Mouse (Mus musculus) left cerebral cortex, adult 8-10 months (tissue): ENCODE data around the gene Smarcc2. TPM values are rescaled to one million over a fixed set of nuclear protein-coding genes. Genes with fewer than 3 reads are reported as not detected.
"Not testable (repeated sequence)": the region's sequence is repeated elsewhere in the genome, so short reads cannot be mapped to it uniquely, and the experiment has no call there.

ENCODE experiments used
- DNase-seq, 2 experiments: peaks; one replicate each; pipeline ENCODE4 v3.0.0; 2022; ENCODE audit warnings: low spot score in 2 of 2
- total RNA-seq, 4 experiments: library from RNA; stranded (reverse); gene quantifications; 2 replicates each; pipeline ENCODE4 v1.2.4; 2022

The Smarcc2 gene
- total RNA-seq, 4 experiments from 2014 or later: 262 to 275 (median 268) TPM

GRCm38 (mm10) chr10:128492633-128493311 is 33.7 kb downstream of the Smarcc2 start:
- peak; percentile 48 to 72 for DNase-seq

DNA sequence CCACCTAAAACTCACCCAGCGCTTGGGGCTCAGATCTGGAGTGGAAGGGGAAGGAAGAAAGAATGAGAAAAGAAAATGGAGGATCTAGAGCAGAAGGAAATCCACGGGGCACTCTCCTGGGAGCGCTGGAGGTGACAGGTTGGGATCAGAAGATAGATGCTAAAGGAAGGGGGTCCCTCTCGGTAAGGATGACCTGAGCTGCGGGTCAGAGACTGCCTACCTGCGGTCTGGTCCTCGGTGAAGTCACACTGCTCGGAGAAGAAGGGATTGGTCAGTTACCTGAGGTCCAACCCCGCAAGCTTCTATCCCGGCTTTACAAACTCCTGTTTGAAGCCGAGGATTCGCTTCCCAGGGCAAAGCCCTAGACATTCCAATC is 34.3 kb downstream of the Smarcc2 start:
- no peak for DNase-seq

- peak; percentile 97 to 98 for DNase-seq
These were observed 34.9 kb downstream of the Smarcc2 start, which contains the start of gene Myl6 for GRCm38 (mm10) chr10:128493695-128494666. Gene Myl6 (minus strand): TSS chr10:128494145.

DNA sequence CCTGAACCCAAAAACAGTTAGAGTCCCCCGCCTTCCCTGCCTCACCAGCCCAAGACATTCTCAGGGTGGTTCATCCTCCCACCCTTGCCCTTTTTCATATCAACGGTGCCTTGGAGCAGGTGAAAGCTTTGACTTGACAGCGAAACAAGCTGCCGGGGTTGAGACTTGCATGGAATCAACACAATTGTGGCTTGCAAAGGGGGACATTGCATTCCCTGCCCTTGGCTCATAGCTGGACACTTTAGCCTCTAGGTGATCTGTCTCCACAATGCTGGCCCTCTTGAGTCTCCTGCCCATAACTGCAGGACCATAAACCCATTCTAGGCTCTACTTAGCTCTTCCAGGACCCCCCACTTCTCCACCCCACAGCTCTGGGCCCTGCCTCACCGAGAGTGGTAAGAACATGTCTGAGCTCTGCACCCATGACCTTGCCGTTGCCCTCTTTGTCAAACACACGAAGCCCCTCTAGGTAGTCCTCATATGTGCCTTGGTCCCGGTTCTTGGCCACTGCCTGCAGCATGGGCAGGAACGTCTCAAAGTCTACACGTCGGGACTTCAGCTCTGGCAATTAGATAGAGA is 35.7 kb downstream of the Smarcc2 start:
- peak in 1 of 2 experiments; percentile 21 for DNase-seq

- no peak for DNase-seq
These were observed 36.2 kb downstream of the Smarcc2 start for GRCm38 (mm10) chr10:128495270-128495669.

DNA sequence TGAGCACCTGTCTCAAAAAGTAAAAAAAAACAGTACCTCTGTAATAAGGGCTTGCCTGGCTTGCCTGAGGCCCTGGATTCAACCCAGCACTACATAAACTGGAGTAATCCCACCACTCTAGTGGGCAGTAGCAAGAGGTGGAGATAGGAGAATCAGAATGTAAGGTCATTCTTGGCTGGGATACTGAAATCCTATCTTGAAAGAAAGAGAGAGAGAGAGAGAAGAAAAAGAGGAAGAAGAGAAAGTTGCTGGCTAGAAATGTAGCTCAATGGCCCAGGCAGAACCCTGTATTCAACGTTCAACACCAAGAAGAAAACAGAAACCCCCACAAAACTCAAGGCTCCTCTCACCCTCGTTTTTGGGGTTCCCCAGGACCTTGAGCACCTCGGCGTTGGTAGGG is 36.9 kb downstream of the Smarcc2 start:
- no peak for DNase-seq

- no peak for DNase-seq
These were observed 37.5 kb downstream of the Smarcc2 start for GRCm38 (mm10) chr10:128496509-128497077.

DNA sequence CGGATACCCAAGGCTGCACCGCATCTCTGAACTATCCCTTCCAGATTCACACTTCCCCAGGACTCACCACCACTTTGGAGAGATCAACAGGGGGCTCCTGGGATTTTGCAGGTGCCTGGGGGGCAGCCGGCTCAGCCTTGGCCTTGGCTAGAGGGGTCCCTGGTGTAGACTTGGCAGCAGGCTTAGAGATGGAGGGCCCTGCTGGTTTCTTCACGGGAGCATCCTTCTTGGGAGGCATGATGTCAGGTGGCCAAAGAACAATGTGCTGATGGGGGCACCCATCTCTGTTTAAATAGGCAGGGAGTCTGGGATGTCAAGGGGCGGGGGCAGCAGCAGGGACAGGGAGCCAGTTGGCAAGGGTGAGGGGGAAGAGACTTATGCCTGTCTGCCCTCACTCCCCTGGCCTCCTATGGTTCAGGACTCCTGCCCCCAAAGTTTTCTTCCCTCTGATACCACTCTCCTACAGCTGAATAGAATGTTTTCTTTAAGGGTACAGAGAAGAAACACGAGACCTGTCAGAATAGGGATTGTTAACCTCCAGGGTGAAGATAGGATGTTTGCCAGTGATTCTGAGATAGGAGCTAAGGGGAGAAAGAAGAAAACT is 38.2 kb downstream of the Smarcc2 start:
- DNase-seq: no peak

DNA sequence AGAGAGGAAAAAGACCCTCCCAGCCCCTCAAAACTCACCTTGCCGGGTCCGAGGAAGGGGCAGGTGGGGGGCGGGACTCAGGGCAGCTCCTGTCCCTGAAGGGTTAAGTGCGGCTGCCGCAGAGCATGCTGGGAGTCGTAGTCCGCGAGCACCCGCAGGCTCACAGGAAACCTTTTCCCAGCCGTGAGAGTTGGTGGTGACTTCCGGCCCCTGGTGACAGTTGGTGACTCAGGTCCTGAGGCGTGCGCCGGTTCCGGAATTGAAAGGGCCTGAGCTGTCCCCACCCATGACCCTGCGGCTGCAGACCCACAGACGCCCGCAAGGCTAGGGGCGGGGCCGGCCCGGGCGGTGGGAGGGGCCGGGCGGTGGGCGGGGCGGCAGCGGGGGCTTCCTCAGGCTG is 39.5 kb downstream of the Smarcc2 start, which contains the start of gene Myl6b:
TSS of gene Myl6b (minus strand) at position 96 of the 400 bp plus-strand sequence.
- DNase-seq: peak; percentile 88 to 97

DNA sequence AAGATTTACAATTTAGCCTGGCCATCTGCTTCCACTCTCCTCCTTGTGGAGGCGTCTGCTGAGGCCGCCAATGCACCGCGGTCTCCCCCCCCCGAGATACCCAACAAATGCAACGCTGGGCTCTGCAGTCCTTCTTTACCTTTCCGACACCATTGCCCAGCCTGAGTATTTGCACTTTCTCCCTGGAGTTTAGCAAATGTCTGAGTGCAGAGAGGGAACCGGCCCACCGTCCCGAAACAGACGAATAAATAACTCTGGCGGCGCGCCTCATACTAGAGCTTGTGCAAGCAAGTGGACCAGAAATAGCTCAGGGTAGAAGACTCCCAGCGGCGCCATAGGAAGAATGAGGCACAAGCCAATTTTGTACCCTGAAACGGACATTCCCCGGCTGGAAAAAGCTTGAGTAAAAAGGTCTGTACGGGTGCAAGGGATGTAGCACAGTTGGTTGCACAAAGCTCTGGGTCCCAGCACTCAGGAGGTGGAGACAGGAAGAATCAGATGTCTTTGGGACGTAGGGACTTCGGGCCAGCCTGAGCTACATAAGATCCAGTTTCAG is 40.1 kb downstream of the Smarcc2 start:
- peak in 1 of 2 experiments; percentile 37 for DNase-seq

- no peak for DNase-seq
These were observed 43.3 kb downstream of the Smarcc2 start for GRCm38 (mm10) chr10:128502341-128502740.

- DNase-seq: no peak
These were observed 44.5 kb downstream of the Smarcc2 start for GRCm38 (mm10) chr10:128503532-128503931.

- no peak for DNase-seq
These were observed 45.0 kb downstream of the Smarcc2 start for GRCm38 (mm10) chr10:128504012-128504411.

DNA sequence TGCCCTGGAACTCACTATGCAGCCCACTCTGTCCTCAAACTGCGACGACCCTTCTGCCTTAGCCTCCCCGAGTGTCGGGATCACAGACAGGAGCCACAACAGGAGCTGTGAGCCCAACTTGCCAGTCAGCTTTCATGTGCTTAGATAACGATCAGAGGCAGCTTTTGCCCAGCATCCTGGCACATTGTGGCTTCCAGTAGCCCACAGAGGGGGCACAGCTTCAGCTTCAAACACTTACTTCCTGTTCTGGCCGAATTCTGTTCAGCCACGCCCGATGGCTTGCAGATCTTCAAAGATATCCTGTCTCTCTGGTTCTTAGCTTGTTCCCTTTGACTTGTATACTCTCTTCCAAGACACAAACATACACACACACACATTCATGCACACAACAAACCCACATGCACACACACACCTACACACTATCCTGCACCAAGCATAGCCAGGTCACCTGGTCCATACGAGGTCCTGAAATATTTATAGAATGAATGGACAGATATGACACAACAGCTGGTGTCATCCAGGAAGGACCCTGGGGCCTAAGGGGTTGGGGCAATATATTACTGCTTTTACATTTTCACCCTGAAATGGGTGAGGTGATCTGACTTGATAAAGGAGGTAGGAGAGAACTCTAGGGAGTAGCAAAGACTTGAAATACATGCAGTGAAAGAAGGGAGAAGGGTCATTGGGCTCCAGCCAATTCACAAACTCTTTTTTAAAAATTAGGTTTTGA is 45.8 kb downstream of the Smarcc2 start:
- DNase-seq: no peak

- not testable (repeated sequence) for DNase-seq
These were observed 46.3 kb downstream of the Smarcc2 start for GRCm38 (mm10) chr10:128505371-128505667.

DNA sequence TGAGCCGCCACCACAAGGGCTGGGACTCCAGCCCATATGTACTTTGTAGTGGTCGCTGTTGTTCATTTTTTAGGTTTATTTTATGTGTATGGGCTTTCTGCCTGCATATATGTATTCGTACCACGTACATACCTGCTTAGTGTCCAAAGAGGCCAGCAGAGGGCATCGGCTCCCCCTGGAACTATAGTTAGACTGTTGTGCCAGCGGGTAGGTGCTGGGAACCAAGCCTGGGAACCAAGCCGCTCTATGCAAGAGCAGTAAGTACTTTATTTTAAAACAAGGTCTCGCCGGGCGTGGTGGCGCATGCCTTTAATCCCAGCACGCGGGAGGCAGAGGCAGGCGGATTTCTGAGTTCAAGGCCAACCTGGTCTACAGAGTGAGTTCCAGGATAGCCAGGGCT is 46.9 kb downstream of the Smarcc2 start:
- no peak for DNase-seq

DNA sequence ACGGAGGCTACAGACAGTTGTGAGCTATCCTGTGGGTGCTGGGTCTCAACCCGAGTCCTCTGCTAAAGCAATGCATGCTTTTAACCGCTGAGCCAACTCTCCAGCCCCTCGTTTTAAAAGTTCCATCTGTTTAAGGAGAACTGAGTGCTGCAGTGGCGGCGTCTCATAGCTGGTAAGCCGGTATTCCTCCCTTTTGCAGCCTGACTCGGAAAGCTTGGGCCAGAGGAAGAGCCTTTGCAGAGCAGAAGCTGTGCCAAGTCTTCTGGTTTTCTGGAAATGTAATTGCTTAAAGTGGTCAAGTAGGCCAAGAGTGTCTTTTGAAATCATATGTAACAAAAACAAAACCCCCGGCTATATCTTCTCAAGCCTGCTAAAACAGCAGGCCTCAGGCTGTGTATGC is 49.2 kb downstream of the Smarcc2 start:
- no peak for DNase-seq

GRCm38 (mm10) chr10:128509203-128509602 is 50.2 kb downstream of the Smarcc2 start:
- no peak for DNase-seq

GRCm38 (mm10) chr10:128509831-128510230 is 50.8 kb downstream of the Smarcc2 start:
- DNase-seq: no peak

DNA sequence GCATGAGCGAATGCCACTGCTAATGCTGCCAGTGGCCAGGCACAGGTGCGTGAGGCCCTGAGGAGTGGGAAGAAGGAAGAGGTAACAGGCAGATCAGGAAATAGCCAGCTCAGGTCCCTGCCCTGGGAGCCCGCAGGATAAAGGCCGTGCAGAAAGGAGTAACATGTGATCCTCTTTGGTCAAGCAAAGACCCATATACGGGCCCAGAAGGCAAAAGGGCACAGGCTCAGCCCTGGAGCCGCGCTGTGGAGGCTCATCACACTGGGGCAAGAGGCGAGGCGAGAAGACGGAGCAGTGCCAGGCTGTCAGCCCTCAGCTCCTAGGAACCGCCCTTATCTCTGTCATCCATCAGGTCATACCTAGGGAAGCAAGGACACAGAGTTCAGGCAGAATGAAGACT is 51.3 kb downstream of the Smarcc2 start:
- DNase-seq: no peak
